Mouse (Mus musculus) embryonic fibroblast, embryonic 13.5 days (primary cell): Measurements from ENCODE around the gene Tnpo3.

ENCODE experiments used
- CTCF ChIP-seq: IDR thresholded peaks from 2 replicates; pipeline ENCODE4 v1.5.1; 2011; ENCODE audit warnings: mild to moderate bottlenecking, control low read depth, low read length, moderate library complexity, borderline replicate concordance; ENCODE audit not compliant: insufficient read depth
- POLR2A ChIP-seq: IDR thresholded peaks from 2 replicates; pipeline ENCODE4 v1.6.1; 2011; ENCODE audit warnings: low read depth, mild to moderate bottlenecking, control low read depth, low read length, moderate library complexity

GRCm38 (mm10) chr6:29630216-29630615 lies 20.5 kb upstream of the Tnpo3 start:
- TF ChIP-seq CTCF (no peak), POLR2A (no peak)
